7 mouse cellular contexts compared by ENCODE assay signal in genomic region chr1:150497690-150498089, GRCm38 (mm10). TPM values are rescaled to one million over a fixed set of nuclear protein-coding genes. Genes with fewer than 3 reads are reported as not detected.
A peak's percentile ranks its signal among the peaks of the same experiment; 100 is the strongest.
DNase-seq lines count a peak whose midpoint lies in the region; ATAC-seq and TF ChIP-seq lines count a peak whose summit lies in the region.

No protein-coding gene starts in this region.

- H3K9me3 ChIP-seq in kidney, embryonic 15.5 days (replicated peaks), result no peaks in the 10 kb centered on the region
- no peaks in the 10 kb centered on the region for H3K9me3 ChIP-seq in lung, postnatal 0 days (ENCODE audit: low read length)

- POLR2A ChIA-PET in Patski (lab: Charles Lee), result no interaction called here

- no peak overlapping the region for H3K9ac ChIP-seq in kidney, embryonic 15.5 days
- H3K9ac ChIP-seq in lung, postnatal 0 days (replicated peaks; ENCODE audit: low read depth), result no peak overlapping the region

- H3K36me3 ChIP-seq in kidney, embryonic 15.5 days, result no peaks in the 10 kb centered on the region
- no peaks in the 10 kb centered on the region for H3K36me3 ChIP-seq in lung, postnatal 0 days (ENCODE audit: insufficient read depth, low read length)

- peak; percentile 85 for TF ChIP-seq EP300 in lung, postnatal 0 days (IDR thresholded peaks at IDR 0.05)

- no peak overlapping the region for H3K27ac ChIP-seq in kidney, embryonic 15.5 days
- no peak overlapping the region for H3K27ac ChIP-seq in lung, postnatal 0 days (ENCODE audit: low read length)

- H3K4me2 ChIP-seq in kidney, embryonic 15.5 days, result no peak overlapping the region
- no peak overlapping the region for H3K4me2 ChIP-seq in lung, postnatal 0 days (replicated peaks; ENCODE audit: low read depth, low read length)

- H3K4me1 ChIP-seq in kidney, embryonic 15.5 days, result no peaks in the 10 kb centered on the region
- no peaks in the 10 kb centered on the region for H3K4me1 ChIP-seq in lung, postnatal 0 days (ENCODE audit: insufficient read depth, low read depth, low read length)

- TF ChIP-seq CTCF in Patski (IDR thresholded peaks at IDR 0.05), result peak; percentile 59
- TF ChIP-seq CTCF in lung, postnatal 0 days (IDR thresholded peaks at IDR 0.05), result peak; percentile 73

- H3K4me3 ChIP-seq in kidney, embryonic 15.5 days (replicated peaks), result no peak overlapping the region
- no peak overlapping the region for H3K4me3 ChIP-seq in lung, postnatal 0 days (ENCODE audit: low read depth, low read length)

- CTCF ChIA-PET in Patski (lab: Charles Lee), result no interaction called here

- WGBS in kidney, embryonic 15.5 days, result 70% methylated on average over 2 of the region's 2 CpGs
- 28% methylated on average over 2 of the region's 2 CpGs for WGBS in lung, postnatal 0 days

- in situ Hi-C loops in Patski (cut with MboI; ENCODE audit: low pct_unique_long_range_greater_than_20kb), result no loop called here

- no peak for ATAC-seq in kidney, embryonic 15.5 days (replicated peaks; ENCODE audit: low FRiP score)
- peak; percentile 48 for ATAC-seq in CD4-positive, CD25-positive, alpha-beta regulatory T cell, adult 4 months
- ATAC-seq in Patski, result no peak
- ATAC-seq in lung, postnatal 0 days, result peak; percentile 84
- ATAC-seq in cerebellum, adult (ENCODE audit: insufficient number of reproducible peaks, low FRiP score, low TSS enrichment), result no peak

- peak; percentile 22 to 31 for DNase-seq in kidney, adult 8-10 months
- DNase-seq in Patski (ENCODE audit: low read depth, low spot score), result no peak
- DNase-seq in lung, postnatal 0 days (ENCODE audit: low spot score), result peak; percentile 91
- DNase-seq in thymus, postnatal 25 days, result no peak

- H3K27me3 ChIP-seq in kidney, embryonic 15.5 days, result no peaks in the 10 kb centered on the region
- H3K27me3 ChIP-seq in Patski, result no peaks in the 10 kb centered on the region
- no peaks in the 10 kb centered on the region for H3K27me3 ChIP-seq in lung, postnatal 0 days (replicated peaks; ENCODE audit: insufficient read depth, low read length)

RNA-seq across cellular contexts. Expression of gene Prg4, which starts 31.7 kb away (rescaled TPM):
- polyA plus RNA-seq in kidney, embryonic 15.5 days (2015; fragmentation: Nextera tagmentation; extraction: Ambion mirVana), result 0.46 and 0.79 TPM in 2 replicates
- polyA plus RNA-seq in CD4-positive, CD25-positive, alpha-beta regulatory T cell, adult 4 months (2017; shearing (Covaris generic)), result 10 to 100 TPM; 15.8 to 17.7 TPM
- 0.27 TPM for polyA plus RNA-seq in Patski (2021)
- 0.51 and 0.69 TPM in 2 replicates for polyA plus RNA-seq in lung, postnatal 0 days (2015; fragmentation: Nextera tagmentation; extraction: Ambion mirVana)

Comparison
In these comparisons a context has a peak if more than half of its experiments do, and no peak if none do; other contexts are left out.
1. DNase-seq: peak in kidney, adult 8-10 months (2 of 2) and lung, postnatal 0 days (single experiment); none in Patski (single experiment) and thymus, postnatal 25 days (single experiment).
2. ATAC-seq: peak in CD4-positive, CD25-positive, alpha-beta regulatory T cell, adult 4 months (single experiment) and lung, postnatal 0 days (single experiment); none in kidney, embryonic 15.5 days (single experiment), Patski (single experiment) and cerebellum, adult (single experiment).